Mouse (Mus musculus) E14TG2a.4 (cell line): ENCODE data around the gene B4galnt4.

ENCODE experiments used
- CTCF ChIP-seq: conservative IDR thresholded peaks from 2 replicates; pipeline ENCODE4 v1.5.1; 2014; ENCODE audit warnings: low read length
- NANOG ChIP-seq: IDR thresholded peaks from 2 replicates; pipeline ENCODE4 v1.6.1; 2014; ENCODE audit warnings: borderline replicate concordance, low read length, mixed read lengths
- POU5F1 ChIP-seq: IDR thresholded peaks from 2 replicates; pipeline ENCODE4 v1.6.1; 2014; ENCODE audit warnings: low read length, borderline replicate concordance

DNA sequence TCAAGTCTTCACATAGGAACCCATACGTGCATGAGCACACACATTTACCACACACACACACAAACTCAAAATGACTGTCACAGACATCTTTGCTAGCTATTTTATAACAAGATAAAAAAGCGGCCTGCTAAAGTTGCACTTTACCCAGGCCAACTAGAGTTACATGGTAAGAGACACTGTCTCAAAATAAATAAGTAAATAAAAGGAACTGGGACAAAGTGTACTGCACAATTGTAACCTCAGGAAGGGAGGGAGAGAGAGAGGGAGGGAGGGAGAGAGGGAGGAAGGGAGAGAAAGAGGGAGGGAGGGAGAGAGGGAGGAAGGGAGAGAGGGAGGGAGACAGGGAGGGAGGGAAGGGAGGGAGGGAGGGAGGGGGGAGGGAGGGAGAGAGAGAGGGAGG lies 8.5 kb upstream of the B4galnt4 start:
- TF ChIP-seq CTCF (no peak), POU5F1 (no peak), NANOG (no peak)
